Mouse (Mus musculus): ENCODE measurements around the gene Vps26c.
"Not testable (repeated sequence)": the region's sequence is repeated elsewhere in the genome, so short reads cannot be mapped to it uniquely, and the experiment has no call there.

Gene Vps26c

DNA sequence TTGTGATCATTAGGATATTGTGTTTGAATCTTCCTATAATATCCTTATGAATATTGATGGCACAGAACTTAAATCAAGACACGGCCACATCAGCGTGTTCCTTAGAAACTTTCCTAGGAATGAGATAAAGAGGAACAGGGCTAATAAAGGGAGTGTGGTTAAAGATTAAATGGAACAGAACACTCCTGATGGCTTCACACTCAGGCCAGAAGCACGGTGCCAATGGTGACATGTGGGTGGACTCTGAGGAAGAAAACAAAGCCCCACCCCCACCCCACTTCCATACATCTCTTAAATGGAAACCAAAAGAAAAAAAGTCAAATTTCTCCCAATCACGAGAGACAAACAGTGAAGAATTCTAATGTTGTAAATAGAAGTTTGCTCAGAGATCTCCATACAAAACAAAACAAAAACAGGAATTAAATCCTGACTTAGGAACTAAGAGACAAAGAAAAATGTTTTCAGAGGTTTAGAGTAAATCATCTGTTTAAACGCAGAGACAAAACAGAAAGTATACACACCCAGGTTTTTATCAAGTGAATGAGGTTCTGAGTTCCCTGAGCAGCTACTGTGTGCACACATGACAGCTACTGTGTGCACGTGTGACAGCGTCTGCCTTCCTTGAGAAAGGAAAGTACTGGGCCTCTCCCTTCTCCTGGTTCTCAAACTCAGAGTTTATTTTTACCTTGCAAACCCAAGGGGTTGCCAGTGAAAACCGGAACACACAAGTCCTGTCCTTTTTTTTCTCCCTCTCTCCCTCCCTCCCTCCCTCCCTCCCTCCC is 19.3 kb upstream of the Vps26c start:
- DNase-seq (ENCODE audit: low read depth), result no peak

DNA sequence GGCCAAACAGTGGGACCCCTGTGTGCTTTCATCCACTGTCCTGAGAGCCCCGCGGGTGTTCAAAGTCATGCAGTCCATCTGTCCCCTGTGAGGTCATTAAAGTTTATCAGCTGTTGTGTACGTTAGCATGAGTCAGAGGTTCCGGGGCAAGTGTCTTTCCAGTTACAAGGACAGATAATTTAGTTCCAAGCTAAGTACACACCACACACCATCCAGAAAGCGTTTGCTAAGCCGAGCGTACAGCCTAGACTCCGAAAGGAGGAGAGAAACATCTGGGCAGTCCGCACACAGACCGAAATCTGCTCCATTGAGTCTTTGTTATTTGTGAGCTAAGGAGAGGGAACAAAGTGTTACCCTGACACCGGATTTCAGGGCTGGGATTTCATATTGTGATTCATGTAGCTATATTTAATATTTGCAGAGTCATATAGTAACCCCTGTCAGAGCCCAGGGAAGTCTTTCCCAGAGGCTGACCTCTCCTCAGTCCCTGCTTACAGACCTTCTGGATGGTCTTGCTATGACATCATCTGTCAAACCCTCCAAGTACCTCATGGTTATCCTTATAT is 18.0 kb upstream of the Vps26c start:
- DNase-seq (ENCODE audit: low read depth), result no peak

DNA sequence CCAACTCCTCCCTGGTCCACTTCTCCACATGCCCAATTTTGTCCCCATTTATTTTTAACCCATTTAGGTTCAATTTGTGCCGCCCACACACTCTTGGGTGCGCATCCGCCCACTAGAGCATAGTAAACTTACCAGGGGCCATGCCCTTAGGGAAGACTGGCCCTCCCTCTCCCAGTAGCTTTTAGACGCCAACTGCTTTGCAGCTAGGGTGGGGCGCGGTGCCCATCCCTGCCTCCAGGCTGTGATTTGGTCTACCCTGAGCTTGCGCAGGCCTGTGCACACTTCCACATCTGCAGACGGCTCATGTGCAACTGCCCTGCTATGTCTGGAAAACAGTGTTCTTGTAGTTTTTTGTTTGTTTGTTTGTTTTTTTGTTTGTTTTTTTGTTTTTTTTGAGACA is 16.3 kb upstream of the Vps26c start:
- no peak for DNase-seq (ENCODE audit: low read depth)

DNA sequence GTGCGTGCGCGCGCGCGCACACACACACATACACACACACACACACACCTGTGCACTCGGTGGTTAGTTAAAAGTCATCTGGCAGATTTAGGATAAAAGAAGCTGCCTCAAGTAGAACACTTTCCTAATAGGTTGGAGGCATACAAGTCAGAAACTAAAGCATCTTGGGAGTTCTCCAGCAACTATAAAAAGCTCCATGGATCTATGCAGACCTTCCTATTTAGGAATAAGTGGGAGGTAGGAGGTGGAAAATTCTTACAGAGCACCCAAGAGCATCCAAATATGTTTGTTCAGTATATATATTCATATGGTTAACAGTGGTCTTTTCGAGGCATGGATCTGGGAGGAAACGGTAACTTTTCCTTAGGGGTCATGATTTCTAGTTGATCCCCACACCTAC is 13.5 kb upstream of the Vps26c start:
- DNase-seq (ENCODE audit: low read depth), result no peak

DNA sequence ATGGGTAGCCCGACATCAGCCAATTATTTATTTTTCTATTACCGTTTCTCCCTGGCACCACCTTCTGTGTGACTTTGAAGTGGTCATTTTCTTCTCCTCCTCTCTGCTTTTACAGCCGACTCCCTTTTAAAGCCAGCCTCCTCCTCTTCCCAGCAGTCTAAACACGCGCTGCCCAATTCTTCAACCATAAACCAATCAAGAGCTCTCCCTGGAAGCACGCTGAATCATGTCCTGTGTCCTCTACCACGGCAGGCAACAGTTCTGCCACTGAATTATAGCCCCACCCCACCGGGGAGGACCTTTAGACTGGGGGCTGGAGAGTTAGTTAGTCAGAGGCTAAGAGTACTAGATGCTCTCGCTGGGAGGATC is 10.5 kb upstream of the Vps26c start:
- DNase-seq (ENCODE audit: low read depth), result no peak

DNA sequence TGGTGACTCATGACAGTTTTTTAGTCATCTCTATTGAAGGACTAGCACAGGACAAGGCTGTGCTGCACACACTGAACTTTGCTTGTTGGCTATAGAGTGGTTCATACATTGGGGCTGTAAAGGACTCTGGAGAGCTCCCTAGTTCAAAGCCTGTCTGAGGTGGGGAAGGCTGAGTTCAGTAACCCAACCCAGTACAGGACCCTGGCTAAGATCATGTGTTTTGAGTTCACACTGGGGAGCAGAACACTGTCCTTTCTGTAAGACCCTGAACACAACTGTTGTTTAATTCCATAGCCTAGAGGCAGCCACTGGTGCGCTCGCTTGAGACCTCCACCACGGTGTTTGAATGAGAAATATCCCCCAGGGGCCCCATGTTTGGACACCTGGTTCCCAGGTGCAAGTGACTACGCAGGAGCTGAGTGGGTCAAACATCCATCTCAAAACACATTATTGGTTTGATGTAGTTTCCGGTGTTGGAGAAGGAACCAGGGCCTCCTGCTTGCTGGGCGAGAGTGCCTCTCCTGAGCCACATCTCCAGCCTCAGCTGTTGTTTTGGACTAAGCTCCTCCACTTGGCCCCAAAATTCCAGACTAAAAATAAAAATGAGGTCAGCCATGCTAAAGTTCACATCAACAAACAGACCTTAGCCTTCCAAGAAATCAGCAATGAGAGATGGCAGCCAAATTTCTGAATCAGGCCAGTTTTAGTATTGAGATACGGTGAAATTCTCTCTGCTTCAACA is 10.0 kb upstream of the Vps26c start:
- no peak for DNase-seq (ENCODE audit: low read depth)

DNA sequence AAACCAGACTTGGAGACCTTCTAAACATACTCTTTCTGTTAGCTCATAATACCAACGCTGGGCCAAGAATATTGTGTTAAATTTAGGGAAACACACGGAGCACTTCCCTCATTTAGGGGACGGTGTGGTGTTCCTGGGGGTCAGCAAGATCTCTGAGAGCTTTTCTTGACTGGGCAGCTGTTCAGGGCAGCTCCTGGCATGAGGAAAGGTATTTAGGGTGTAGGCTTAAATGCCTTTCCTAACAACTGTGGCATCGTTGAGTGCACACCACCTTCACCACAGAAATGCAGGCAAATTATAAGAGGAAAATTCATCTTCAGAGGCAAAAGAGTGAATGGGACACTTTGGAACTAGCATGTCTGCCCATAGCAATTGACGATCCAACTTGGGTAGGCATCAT is 9.1 kb upstream of the Vps26c start:
- DNase-seq (ENCODE audit: low read depth), result no peak

DNA sequence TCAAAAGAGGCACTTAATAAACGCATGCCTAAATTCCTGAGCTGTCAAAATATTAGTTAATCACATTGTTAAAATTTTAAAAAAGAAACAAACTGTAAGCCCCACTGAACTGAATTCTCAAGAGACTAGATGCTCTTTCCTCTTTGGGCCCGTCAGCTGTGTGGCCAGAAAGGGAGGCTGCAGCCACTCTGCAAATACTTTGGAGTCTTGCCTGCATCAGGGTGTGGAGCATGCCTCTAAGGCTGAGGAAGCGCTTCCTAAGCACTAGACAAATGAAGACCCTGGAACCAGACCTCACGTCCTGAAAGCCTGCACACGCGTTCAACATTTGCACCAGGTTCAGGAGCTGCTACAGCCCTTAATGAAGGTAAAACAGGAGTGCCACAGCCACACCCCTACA is 7.0 kb upstream of the Vps26c start:
- DNase-seq (ENCODE audit: low read depth), result no peak

DNA sequence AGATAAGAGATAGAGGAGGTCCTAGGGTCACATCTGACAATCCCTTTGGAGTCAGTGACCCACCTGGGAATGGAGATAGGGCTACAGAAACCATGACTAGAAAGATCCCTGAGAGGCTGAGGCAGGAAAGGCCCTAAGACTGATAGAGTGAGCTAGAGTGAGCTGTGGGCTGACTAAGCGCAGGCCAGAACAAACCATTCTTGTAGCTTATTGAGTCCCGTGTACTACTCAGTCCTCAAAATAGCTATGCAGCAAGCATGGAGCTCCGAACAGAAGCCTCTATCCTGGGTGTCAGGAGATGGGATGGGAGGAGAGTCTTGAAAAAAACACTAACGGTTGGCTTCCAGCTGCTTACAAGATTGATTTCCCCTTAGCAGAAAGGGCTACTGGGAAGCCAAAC is 4.6 kb upstream of the Vps26c start:
- no peak for DNase-seq (ENCODE audit: low read depth)

DNA sequence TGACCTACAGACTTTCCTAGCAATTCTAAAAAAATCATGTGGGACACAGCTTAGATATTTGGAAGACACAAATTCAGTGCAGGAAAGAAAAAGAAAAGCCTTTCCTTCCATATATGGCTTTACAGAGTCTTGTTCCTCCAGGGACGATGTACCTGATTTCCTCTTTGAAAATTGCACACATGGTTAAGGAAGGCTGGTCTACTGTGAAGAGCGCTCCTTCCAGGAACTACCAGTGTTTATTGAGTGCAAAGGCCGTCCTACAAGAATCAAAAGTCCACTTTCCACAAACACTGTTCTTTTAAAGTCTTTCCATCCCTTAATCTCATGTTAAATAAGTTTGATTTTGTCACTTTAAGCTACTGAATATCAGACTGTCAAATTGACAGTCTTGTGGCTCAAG is 916 bp upstream of the Vps26c start:
- DNase-seq (ENCODE audit: low read depth), result no peak

DNA sequence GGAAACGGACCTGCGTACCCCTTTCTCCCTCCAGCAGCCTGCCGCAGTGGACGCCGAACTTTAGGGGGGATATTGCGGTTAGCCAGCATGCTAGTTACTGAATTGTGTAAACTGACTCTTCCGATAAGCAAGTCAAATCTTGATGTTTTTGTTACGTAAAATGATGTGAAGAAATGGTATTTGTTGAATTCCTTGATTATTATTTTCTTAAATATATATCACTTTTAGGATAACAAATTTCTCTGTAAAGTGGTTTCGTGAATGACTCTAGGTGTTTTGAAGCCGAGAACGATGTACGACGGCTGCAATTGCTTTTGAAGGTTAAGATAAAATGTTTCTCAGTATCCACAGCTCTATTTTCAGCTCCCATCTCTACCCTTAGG is 513 bp upstream of the Vps26c start:
- DNase-seq (ENCODE audit: low read depth), result no peak

DNA sequence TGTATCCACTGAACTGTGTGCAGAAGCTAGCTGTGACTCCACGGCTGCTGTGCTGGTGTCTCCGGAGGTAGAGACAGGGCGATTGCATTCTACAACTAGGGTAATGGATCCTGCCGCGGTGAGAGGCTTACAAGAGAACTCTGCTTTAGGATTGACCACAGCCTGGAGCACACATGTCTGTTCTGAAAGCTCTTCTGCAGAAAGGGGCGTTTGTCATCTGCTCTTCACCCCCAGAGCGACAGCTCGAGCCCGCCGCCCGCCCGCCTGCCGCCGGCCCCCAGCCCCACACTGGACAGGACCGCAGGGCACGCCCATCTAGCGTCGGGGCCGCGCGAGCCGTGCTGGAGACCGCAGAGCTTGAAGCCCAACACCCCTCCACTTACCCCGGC is 681 bp downstream of the Vps26c start:
- no peak for DNase-seq (ENCODE audit: low read depth)

DNA sequence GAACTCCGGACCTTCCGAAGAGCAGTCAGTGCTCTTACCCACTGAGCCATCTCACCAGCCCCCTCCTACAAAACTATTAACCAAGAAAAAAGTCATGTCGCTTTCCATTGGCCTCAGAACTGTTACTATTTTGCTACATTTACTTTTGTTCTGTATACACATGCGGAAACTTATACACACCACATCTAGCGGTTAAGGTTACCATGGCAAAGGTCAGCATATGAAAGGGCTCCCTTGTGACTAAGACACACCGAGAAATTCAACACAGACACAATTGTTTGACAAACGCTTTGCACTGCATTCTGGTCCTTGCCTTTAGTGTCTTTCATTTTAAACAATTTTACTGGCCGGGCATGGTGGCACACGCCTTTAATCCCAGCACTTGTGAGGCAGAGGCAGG is 1.9 kb downstream of the Vps26c start:
- DNase-seq (ENCODE audit: low read depth), result no peak

DNA sequence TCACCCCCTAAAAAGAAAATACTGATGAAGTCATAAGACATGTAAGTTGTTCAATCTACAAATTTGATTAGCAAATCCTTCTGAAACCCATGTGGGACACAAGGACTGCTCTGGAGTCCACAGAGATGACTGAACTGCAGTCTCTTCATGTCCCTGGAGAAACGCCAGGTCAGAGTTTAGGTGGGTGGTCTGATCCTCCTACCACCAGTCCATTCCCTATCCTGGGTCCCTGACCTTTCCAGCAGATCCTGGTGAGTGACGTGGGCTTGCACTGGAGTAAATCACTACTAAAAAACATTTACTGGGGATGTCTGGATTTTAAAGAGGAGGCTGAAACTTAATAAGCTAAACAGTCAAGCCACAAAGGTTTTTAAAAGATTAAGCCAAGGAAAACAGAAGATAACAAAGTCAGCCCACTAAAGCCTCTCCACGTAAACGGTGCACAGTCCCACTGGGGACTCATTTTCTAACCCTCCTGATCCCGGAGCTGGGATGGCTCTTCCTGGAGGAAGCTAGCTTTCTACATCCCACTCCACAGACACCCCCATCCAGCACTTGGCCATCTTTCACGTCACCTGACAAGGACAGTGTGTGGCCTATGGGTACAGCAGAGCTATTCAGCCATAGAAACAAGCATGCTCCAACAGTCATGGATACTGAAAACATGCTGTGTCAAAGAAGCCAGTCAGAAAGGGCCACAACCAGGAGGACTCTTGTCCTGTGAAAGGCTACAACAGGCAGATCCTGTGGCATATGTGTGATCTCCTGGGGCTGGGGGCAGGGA is 2.8 kb downstream of the Vps26c start:
- no peak for DNase-seq (ENCODE audit: low read depth)

DNA sequence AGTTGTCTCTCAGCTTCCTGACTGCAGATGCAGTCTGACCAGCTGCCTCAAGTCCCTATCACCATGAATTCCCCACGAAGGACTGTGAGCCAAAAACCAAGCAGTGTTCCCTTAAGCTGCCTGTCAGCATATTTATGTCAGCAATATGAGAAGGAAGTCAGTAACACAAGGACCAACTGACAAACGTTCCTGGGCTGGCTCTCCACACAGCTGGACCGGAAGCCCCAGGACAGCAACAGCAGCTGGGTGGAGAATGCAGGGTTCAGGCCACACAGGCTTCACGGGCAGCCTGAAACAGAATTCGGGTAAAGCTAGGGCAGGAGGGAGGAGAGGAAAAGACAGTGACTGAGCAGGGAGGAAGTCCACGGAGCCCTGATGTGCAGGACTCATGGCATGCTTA is 7.6 kb downstream of the Vps26c start:
- DNase-seq (ENCODE audit: low read depth), result no peak

DNA sequence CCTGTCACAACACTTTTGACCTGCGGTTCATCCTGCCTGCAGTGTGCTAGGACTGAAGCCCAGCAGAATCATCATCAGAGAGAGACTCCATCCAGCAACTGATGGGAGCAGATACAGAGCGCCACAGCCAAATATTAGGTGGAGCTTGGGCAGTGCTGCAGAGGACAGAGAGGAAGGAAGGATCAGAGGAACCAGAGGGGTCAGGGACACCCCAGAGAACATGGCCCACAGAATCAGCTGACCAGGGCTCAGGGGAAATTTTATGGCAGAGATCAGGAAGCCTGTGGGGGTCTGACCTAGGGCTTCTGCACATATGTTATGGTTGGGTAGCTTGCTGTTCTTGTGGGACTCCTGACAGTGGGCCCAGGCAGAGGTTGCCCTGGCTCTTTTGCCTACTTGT is 9.0 kb downstream of the Vps26c start:
- DNase-seq (ENCODE audit: low read depth), result no peak

DNA sequence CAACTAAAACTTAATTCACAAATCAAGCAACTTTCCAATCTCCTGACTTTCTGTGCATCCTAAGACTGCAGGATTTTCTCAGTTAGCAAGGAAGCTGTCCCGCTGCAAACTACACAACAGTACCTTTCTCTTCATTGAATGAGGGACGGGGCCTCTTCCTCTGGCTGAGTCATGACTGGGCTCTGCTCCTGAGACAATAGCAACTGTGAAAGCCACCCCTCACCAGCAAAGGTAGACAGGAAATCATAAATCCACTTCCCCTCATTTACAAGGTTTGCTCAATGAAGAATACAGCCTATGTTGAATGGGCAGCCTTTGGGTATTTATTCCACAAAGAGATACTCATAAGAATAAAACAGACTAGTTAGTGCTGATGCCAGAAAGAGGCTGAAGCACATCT is 16.6 kb downstream of the Vps26c start:
- DNase-seq (ENCODE audit: low read depth), result peak; percentile 35

DNA sequence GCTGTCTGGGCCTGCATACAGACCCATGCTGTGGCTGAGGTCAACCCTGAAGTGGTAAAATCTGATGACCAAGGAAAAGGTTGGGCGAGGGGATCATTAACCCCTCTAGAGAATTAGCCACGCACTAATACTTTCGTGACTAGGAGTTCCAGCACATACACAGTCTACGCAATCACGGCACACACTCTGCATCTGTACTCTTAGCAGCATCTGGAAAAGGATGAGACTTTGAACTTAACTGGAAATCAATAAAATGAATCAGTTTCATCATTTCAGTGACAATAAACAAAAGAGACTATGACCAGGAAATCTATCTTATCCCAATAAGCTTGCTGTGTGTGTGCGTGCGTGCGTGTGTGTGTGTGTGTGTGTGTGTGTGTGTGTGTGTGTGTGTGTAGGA is 17.9 kb downstream of the Vps26c start:
- DNase-seq (ENCODE audit: low read depth), result no peak

DNA sequence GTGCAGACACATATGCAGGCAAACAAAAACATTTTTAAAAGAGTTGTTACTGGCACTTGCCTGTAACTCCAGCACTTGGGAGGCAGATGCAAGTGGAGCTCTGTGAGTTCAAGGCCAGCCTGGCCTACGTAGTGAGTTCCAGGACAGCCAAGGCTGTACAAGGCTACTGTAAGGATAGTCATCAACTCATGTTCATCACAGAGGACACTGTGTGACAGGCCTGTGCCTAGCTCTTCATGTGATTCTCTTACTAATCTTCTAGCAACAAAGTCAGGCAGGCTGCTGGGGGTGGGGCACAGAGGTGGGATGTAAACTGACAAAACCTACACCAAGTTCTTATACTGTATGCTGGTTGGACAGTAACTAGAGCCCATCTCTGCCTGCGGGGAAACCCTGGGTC is 19.6 kb downstream of the Vps26c start:
- no peak for DNase-seq (ENCODE audit: low read depth)

DNA sequence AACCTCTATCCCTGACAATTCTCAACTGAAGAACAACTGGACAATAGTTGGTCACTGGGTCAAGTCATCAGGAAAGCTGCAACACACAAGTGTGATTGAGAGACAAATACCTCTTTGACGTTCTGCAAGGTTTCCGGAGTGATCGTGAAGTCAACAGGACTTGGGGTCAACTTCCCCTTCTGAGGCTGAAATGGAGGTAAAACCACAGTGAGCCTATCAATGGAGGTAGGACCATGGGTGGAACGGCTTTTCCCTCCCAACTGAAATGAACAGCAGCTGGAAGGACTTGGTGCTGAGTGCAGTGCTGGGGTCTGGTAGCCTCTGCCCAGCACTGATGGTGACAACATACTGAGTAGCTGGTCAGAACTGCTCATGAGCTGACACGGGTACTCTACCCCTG is 22.4 kb downstream of the Vps26c start:
- peak; percentile 22 for DNase-seq (ENCODE audit: low read depth)

DNA sequence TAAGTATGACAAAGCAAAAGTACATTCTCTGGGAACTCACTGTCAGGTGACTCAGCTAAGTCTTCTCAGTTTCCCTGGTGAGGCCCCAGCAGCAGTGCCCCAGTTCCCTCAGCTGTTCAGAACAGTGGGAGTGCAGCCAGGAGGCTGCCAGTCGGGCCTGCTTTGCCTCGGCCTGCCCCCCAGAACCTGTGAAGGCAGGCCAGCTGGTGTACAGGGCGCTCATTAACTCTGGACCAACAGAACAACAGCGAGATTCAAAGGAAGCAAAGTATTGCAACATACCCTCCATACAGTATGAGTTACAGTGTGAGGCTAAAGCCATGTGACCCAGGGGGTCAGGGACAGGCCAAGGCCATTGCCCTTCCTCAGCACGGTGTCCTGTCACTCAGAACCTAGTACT is 28.7 kb downstream of the Vps26c start:
- no peak for DNase-seq (ENCODE audit: low read depth)

DNA sequence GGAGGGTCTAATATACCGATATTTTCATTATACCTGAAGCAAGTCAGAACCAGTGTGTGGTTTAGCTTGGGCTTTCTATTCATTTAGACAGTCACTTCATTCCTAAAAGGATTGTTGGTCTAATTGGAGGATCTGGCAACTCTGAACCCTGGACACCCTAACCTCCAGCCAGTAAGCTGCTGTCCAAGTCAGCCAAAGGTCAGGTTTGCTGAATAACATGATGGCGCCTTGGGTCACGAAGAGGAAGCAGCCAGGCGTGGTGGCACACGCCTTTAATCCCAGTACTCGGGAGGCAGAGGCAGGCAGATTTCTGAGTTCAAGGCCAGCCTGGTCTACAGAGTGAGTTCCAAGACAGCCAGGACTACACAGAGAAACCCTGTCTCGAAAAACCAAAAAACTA is 29.5 kb downstream of the Vps26c start:
- DNase-seq (ENCODE audit: low read depth), result not testable (repeated sequence)

DNA sequence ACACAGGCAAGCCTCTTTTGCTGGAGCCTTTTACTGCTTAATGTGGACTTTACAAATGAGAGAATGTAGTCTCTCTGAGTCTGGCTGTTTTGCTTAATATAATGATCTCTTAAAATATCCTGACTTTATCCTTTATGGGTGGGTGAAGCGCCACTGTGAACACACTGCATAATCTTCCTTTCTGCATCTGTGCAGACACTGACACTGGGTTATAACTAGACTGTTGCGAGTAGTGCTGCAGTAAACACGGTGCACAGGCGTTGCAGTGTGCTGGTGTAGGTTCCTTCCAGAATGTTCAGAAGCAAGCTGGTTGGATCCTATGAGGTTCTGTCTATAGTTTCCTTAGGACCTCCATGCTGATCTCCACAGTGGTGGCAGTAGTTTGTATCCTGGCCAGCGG is 37.3 kb downstream of the Vps26c start:
- no peak for DNase-seq (ENCODE audit: low read depth)
